Mouse (Mus musculus): ENCODE measurements around the gene Adamts12.

DNA sequence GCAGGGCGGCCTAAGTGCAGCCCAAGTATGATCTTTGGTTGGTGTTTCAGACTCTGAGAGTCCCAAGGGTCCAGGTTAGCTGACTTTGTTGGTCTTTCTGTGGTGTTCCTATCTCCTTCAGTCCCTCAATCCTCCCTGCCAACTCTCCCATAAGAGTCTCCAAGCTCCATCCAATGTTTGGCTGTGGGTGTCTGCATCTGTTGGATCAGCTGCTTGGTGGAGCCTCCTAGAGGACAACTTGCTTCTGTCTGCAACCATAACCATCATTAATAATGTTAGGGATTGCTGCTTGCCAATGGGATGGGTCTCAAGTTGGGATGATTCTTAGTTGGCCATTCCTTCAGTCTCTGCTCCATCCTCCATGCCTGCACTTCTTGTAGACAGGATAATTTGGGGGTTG, 181.8 kb downstream of the Adamts12 start:
- TF ChIP-seq CTCF (conservative IDR thresholded peaks at IDR 0.05; ENCODE audit: low read length), result no peak
- no peak for TF ChIP-seq NANOG (IDR thresholded peaks at IDR 0.05; ENCODE audit: borderline replicate concordance, low read length)

Measured in E14TG2a.4 (cell line).